Mouse (Mus musculus) spleen, postnatal 36 days (tissue): ENCODE results near the gene Tbl3.
"Not testable (repeated sequence)": the region's sequence is repeated elsewhere in the genome, so short reads cannot be mapped to it uniquely, and the experiment has no call there.

Source experiments
- DNase-seq, 2 experiments: peaks; one replicate each; pipeline ENCODE4 v3.0.0; 2022; ENCODE audit warnings: low spot score in 2 of 2, mixed read lengths in 1 of 2

Gene Tbl3

GRCm38 (mm10) chr17:24696011-24696697 is 11.3 kb downstream of the Tbl3 start, which contains the start of the genes Gfer and Noxo1:
Gfer (minus strand) TSS chr17:24696156.
Noxo1 (plus strand) TSS chr17:24696234.
- DNase-seq: peak; percentile 83 to 86

GRCm38 (mm10) chr17:24695326-24696010 is 12.0 kb downstream of the Tbl3 start:
- no peak for DNase-seq

- no peak for DNase-seq
Measured at GRCm38 (mm10) chr17:24692385-24692784, 15.1 kb downstream of the Tbl3 start.

GRCm38 (mm10) chr17:24689251-24690081 is 18.0 kb downstream of the Tbl3 start, which contains the start of gene Syngr3:
Syngr3 (minus strand) TSS chr17:24689955.
- no peak for DNase-seq

GRCm38 (mm10) chr17:24687599-24687998 is 19.9 kb downstream of the Tbl3 start:
- no peak for DNase-seq

GRCm38 (mm10) chr17:24687146-24687595 is 20.3 kb downstream of the Tbl3 start:
- DNase-seq: peak; percentile 48 to 59

- DNase-seq: peak; percentile 58 to 62
Measured at GRCm38 (mm10) chr17:24686514-24686913, 20.9 kb downstream of the Tbl3 start.

GRCm38 (mm10) chr17:24677500-24678080 is 29.9 kb downstream of the Tbl3 start:
- no peak for DNase-seq

- DNase-seq: no peak
Measured at GRCm38 (mm10) chr17:24676877-24677276, 30.6 kb downstream of the Tbl3 start.

- DNase-seq: peak; percentile 51 to 67
Measured at GRCm38 (mm10) chr17:24676187-24676586, 31.3 kb downstream of the Tbl3 start.

- DNase-seq: no peak
Measured at GRCm38 (mm10) chr17:24674277-24674676, 33.2 kb downstream of the Tbl3 start.

GRCm38 (mm10) chr17:24672141-24672540 is 35.3 kb downstream of the Tbl3 start:
- DNase-seq: peak; percentile 36 to 38

- DNase-seq: no peak
Measured at GRCm38 (mm10) chr17:24671346-24671745, 36.1 kb downstream of the Tbl3 start.

GRCm38 (mm10) chr17:24670246-24670844 is 37.1 kb downstream of the Tbl3 start:
- DNase-seq: no peak

GRCm38 (mm10) chr17:24669545-24670245 is 37.8 kb downstream of the Tbl3 start, which contains the start of gene Zfp598:
Zfp598 (plus strand) TSS chr17:24669687.
- DNase-seq: peak; percentile 92 to 94

- DNase-seq: not testable (repeated sequence)
Measured at GRCm38 (mm10) chr17:24669214-24669544, 38.3 kb downstream of the Tbl3 start.

GRCm38 (mm10) chr17:24667416-24667815 is 40.0 kb downstream of the Tbl3 start:
- DNase-seq: peak; percentile 59 to 64

GRCm38 (mm10) chr17:24667011-24667410 is 40.4 kb downstream of the Tbl3 start:
- not testable (repeated sequence) for DNase-seq

- DNase-seq: no peak
Measured at GRCm38 (mm10) chr17:24658017-24658758, 49.3 kb downstream of the Tbl3 start, which contains the start of gene Npw. Npw (minus strand) TSS chr17:24658457.

- DNase-seq: no peak
Measured at GRCm38 (mm10) chr17:24654969-24655368, 52.5 kb downstream of the Tbl3 start.
